Mouse (Mus musculus) neural tube, embryonic 12.5 days (tissue): ENCODE measurements at regions not wholly inside any gene's neighbourhood (a gene's known extent, or its start where the extent isn't known, plus 50 kb on each side); places are given as distances from the start of the nearest gene placed in this dataset.

Experiments used
- ATAC-seq: fragments of 200-750 bp; cut with Nextera tagmentation; 2 replicates; pipeline ENCODE4 v1.8.0; 2017; ENCODE audit warnings: low read depth, mild to moderate bottlenecking, moderate TSS enrichment, moderate library complexity; ENCODE audit not compliant: low FRiP score
- H3K27ac ChIP-seq: fragments of 300-500 bp; sonication (generic); 2 replicates; pipeline ENCODE4 v1.5.1; 2016
- H3K27me3 ChIP-seq: fragments of 300-500 bp; sonication (generic); replicated peaks from 2 replicates; pipeline ENCODE4 v1.6.1; 2016; ENCODE audit warnings: mild to moderate bottlenecking
- H3K36me3 ChIP-seq: fragments of 300-500 bp; sonication (generic); 2 replicates; pipeline ENCODE4 v1.6.1; 2016; ENCODE audit warnings: mild to moderate bottlenecking
- H3K4me1 ChIP-seq: fragments of 300-500 bp; sonication (generic); 2 replicates; pipeline ENCODE4 v1.6.1; 2016
- H3K4me2 ChIP-seq: fragments of 300-500 bp; sonication (generic); replicated peaks from 2 replicates; pipeline ENCODE4 v1.6.1; 2016; ENCODE audit warnings: mild to moderate bottlenecking
- H3K4me3 ChIP-seq: fragments of 300-500 bp; sonication (generic); 2 replicates; pipeline ENCODE4 v1.5.1; 2016
- H3K9ac ChIP-seq: fragments of 300-500 bp; sonication (generic); 2 replicates; pipeline ENCODE4 v1.6.1; 2016; ENCODE audit warnings: mild to moderate bottlenecking
- H3K9me3 ChIP-seq: fragments of 300-500 bp; sonication (generic); 2 replicates; pipeline ENCODE4 v1.6.1; 2016; ENCODE audit warnings: mild to moderate bottlenecking
- WGBS: fragments of 180-500 bp; shearing (Covaris S2); methylation state at CpG from one replicate; pipeline ENCODE4 v1.1.7; 2016; 5-methylcytosine and 5-hydroxymethylcytosine counted together

DNA sequence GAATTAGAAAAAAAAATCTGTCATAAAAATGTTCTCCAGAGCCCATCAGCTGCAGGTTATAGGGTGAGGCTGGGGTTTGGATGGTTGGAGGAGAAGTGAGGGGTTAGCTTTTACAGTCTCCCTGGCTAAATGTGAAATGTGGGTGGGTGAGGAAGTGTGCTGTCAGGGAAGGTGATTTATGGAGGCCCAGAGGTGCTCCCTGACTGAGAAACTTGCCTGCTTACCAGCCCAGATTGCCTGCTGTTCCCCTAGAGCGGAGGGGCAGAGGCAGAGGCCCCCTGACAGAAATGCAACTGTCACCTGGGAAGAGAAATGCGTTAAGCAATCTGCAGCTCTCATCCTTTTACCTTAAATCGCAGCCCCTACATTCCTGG, 175.8 kb upstream of the Id2 start:
- H3K27me3 ChIP-seq: no peaks in the 10 kb centered on the region
- no peaks in the 10 kb centered on the region for H3K9me3 ChIP-seq
- WGBS: 37% methylated on average over 3 of the region's 3 CpGs
- H3K36me3 ChIP-seq: no peaks in the 10 kb centered on the region
- H3K4me1 ChIP-seq: peaks cover 6% of the 10 kb centered on the region
- no peak overlapping the region for H3K4me2 ChIP-seq
- no peak overlapping the region for H3K27ac ChIP-seq
- no peak overlapping the region for H3K9ac ChIP-seq
- H3K4me3 ChIP-seq: no peak overlapping the region
- no peak for ATAC-seq

DNA sequence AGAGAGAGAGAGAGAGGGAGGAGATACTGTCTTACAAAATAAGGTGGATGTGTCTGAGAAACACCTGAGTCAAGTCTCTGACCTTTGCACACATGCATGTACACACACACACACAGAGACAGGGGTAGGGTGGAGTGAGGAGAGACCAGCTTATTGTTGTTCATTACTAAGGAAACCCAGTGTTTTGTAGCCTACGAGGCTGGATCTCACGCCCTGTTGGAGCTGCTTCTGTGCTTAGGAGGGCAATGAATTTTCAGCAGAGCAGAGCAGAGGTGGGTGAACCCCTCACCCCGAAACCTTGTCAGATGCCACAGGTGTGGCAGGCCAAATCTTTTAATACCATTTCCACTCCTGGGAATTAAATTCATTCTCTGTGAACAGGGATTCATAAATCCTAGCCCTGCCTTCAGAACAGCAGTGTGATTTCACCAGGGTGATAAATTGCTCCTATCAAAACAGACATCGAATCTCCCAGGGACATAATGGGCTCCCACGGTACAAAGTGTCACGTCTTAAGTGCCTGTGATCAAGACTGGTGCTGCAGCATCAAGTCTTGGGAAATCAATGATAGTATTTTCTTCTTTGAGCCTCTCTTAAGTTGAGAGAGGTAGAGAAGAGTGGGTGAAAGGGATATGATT, 175.3 kb upstream of the Id2 start:
- H3K4me1 ChIP-seq: peaks cover 6% of the 10 kb centered on the region
- no peak overlapping the region for H3K27ac ChIP-seq
- no peak overlapping the region for H3K4me2 ChIP-seq
- WGBS: 19% methylated on average over 6 of the region's 6 CpGs
- no peak overlapping the region for H3K9ac ChIP-seq
- no peak overlapping the region for H3K4me3 ChIP-seq
- no peaks in the 10 kb centered on the region for H3K9me3 ChIP-seq
- ATAC-seq: 0 out of 2 replicates have a peak, but pooled peaks have one; percentile 9
- H3K27me3 ChIP-seq: no peaks in the 10 kb centered on the region
- no peaks in the 10 kb centered on the region for H3K36me3 ChIP-seq

DNA sequence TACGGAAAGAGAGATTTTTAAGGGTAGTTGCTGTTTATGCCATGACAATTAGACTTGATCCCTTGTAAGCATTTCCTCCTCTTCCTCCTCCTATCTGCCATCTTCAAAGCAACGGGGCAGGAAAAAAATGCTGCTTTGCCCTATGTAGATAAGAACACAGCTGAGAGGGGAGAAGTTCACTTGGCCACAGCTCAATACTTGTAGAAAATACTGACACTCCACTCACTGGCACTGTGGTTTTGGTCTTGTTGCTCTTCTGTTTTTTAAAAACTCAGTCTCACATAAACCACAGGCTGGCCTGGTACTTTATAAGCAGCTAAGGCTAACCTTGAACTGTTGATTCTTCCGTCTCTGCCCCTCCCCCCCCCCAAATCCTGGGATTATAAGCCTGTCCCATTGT, 172.9 kb upstream of the Id2 start:
- no peak overlapping the region for H3K27ac ChIP-seq
- ATAC-seq: no peak
- no peaks in the 10 kb centered on the region for H3K9me3 ChIP-seq
- no peak overlapping the region for H3K9ac ChIP-seq
- H3K4me1 ChIP-seq: peaks cover 11% of the 10 kb centered on the region
- H3K36me3 ChIP-seq: no peaks in the 10 kb centered on the region
- no peak overlapping the region for H3K4me3 ChIP-seq
- no peaks in the 10 kb centered on the region for H3K27me3 ChIP-seq
- no peak overlapping the region for H3K4me2 ChIP-seq
- 78% methylated on average over 3 of the region's 3 CpGs for WGBS

DNA sequence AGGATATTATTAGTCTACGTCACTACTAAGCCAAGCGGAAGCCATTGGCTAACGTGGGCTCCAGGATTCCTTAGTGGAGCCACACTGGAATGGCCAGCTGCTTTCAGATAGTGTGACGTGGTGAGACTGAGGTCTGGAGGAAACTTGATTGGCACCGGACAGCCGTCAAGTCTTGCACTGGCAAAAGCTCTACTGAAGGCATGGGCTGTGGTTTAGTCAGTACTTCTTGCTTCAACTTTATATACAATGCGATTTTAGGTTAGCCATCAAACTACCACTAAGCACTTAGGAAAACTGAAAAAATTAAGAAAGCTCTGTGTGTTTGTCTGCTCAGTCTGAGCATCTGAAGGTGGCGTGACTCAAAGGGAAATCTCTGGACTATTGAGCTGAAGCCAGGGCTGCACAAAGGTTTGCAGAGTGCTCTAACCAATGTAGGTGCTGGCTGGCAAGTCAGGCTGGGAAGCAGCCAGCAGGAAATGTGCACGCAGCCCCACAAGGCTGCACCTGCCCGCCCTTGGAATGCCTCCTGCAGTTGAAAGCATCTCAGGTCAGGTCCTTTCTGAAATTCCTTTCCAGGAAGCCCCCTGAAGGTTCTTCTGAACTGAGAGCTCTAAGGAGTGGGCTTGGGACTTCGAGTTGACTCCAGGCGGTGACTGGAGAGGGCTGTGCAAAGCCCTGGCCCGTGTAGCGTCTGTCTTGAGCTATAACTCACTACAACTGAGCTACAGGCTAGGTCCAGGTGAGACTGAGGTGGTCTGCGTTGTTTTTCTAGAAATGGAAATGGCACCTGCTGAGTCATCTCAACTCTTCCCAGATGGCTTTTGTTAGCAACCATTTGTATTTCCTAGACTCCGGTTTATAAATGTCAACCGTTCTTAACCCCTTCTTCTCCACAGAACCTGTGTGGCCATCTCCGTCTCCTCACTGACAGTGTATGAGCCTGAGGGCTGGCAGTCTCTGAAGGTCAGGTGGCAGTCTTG, 172.2 kb upstream of the Id2 start:
- no peak overlapping the region for H3K9ac ChIP-seq
- no peak overlapping the region for H3K4me3 ChIP-seq
- H3K27ac ChIP-seq: no peak overlapping the region
- WGBS: 76% methylated on average over 18 of the region's 18 CpGs
- no peak for ATAC-seq
- H3K4me2 ChIP-seq: no peak overlapping the region
- H3K27me3 ChIP-seq: no peaks in the 10 kb centered on the region
- no peaks in the 10 kb centered on the region for H3K9me3 ChIP-seq
- no peaks in the 10 kb centered on the region for H3K36me3 ChIP-seq
- peaks cover 11% of the 10 kb centered on the region for H3K4me1 ChIP-seq

DNA sequence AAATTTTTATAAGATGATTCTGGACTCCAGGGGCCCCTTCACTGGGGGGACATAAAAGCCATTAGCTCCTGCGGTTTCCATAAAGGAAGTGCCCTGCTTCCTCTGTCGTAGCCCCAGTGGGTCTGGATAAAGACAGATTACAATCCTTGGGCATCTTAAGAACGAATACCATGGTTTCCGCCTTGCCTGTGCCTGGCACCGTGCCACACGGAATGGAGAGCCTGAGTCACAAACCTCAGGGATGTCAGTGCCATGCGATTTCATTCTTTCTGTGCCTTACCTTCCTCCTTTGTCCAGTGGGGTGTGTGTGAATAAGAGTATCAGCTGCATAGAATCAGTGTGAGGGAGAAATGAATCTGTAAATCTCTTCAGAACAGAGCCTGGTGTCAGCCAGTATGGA, 171.4 kb upstream of the Id2 start:
- no peak overlapping the region for H3K4me2 ChIP-seq
- H3K36me3 ChIP-seq: no peaks in the 10 kb centered on the region
- H3K4me1 ChIP-seq: peaks cover 11% of the 10 kb centered on the region
- H3K9me3 ChIP-seq: no peaks in the 10 kb centered on the region
- H3K9ac ChIP-seq: no peak overlapping the region
- no peak overlapping the region for H3K4me3 ChIP-seq
- WGBS: 76% methylated on average over 7 of the region's 7 CpGs
- ATAC-seq: no peak
- H3K27me3 ChIP-seq: no peaks in the 10 kb centered on the region
- H3K27ac ChIP-seq: no peak overlapping the region

DNA sequence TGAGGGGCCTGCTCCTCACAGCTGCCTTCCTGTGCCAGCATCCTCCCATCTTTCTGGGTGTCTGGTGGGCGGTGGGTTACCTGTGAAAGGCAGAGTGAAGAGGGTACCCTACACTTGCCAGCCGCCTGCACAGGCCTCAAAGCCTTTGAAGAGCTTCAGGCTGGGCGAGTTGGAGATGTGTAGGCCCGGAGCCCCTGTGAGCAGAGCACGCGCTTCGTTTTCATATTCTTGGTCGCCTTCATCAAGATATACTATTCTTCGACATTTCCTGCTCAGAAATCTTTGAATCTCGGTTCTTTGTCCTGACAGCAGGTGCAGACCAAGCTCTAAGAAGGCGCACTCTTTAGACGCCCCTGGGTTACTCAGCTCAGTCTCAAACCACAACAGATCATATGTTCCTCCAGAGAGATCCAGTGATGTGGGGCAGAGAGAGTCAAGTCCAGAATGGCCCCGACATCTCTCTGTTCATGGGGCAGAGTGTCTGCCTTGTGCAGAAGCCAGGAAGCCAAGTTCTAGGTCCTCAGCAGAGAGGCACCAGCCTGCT, 170.7 kb upstream of the Id2 start:
- H3K9me3 ChIP-seq: no peaks in the 10 kb centered on the region
- no peaks in the 10 kb centered on the region for H3K36me3 ChIP-seq
- 88% methylated on average over 13 of the region's 13 CpGs for WGBS
- no peak for ATAC-seq
- H3K27ac ChIP-seq: no peak overlapping the region
- peaks cover 6% of the 10 kb centered on the region for H3K4me1 ChIP-seq
- H3K9ac ChIP-seq: no peak overlapping the region
- no peak overlapping the region for H3K4me3 ChIP-seq
- H3K27me3 ChIP-seq: no peaks in the 10 kb centered on the region
- H3K4me2 ChIP-seq: no peak overlapping the region

DNA sequence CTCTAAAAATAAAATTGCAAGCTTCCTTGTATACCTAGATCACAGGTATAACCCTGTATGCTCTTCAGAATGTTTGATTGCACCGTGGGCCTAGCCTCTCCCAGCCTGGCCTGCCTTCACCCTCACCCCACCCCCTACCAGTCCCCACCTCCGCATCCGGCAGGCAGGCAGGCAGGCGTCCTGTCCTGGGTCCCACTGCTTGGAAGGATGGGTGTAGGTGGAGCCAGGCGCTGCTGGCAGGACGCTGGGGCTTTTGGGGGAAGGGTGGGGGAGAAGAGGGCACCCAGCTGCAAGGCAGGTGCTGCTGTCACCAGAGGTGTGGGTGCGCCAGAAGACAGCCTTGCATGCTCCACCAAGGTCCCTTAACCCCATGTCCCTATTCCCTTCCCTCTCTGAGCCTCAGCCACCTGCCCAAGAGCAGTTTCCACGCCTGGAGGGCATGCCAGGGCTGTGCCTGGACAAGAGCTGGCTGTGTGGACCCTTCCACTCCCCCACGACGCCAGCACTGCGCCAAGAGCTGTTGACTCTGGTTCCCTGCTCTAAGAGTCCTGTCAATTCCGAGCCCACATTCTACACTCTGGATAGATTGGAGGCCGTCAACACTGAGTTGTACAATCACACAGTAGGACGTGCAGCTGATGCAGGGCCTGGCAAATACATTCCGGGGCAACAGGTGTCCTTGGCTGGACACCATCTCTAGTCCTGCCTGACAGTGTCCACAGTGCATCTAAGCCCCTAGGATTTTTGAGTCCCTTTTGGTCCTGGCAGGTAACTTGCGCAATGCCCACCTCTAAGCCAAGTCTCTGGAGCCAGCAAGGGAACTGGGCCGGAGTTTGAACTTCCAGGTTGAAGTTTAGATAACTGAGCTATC, 170.0 kb upstream of the Id2 start:
- Histone ChIP-seq H3K9ac (no peak overlapping the region), H3K27ac (no peak overlapping the region), H3K9me3 (no peaks in the 10 kb centered on the region), H3K4me1 (peaks cover 5% of the 10 kb centered on the region), H3K4me2 (no peak overlapping the region), H3K4me3 (no peak overlapping the region), H3K27me3 (no peaks in the 10 kb centered on the region), H3K36me3 (no peaks in the 10 kb centered on the region)
- 69% methylated on average over 17 of the region's 17 CpGs for WGBS
- ATAC-seq: no peak

DNA sequence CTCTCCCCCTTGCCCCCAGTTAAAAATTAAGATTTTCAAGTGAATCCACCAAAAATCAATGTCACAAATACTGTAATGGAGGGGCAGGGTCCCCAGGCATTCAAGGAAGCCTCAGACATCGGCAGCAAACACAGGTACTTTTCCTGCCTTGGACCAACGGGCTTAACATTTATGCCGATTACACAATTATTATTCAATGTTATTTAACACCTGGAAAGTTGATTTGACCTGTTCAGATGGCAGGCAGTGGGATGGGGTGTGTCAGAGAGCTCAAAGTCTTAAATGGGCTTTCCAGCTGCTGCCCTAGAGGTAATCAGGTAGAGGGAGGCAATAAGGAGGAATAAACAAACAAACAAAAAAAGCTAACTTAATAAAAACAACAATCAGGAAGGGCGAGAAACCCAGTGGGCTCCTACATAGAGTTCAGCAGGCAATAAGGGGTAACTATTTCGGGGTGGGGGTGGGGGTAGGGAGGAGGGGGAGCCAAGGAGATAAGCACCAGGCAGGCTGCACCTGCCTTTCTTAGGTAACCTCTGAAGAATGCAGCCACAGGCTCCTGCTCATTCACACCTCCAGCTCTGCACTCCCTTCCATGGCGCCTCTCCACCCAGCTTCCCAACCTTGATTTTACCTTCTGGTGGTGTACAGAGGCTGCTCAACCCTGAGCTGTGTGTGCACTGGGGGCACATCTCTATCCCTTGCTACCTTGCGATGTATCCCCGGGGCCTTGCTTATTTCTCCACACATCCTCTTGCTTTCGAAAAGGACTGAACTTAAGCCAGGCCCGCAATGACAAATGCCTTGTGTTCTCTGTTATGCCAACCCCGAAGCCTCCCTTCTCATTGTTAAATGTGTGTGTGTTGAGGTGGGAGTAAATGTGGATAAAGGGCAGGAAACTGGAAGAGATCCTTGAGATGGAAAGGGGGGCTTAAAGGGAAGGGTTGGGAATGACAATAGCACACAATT, 168.9 kb upstream of the Id2 start:
- H3K4me3 ChIP-seq: no peak overlapping the region
- WGBS: 49% methylated on average over 11 of the region's 11 CpGs

DNA sequence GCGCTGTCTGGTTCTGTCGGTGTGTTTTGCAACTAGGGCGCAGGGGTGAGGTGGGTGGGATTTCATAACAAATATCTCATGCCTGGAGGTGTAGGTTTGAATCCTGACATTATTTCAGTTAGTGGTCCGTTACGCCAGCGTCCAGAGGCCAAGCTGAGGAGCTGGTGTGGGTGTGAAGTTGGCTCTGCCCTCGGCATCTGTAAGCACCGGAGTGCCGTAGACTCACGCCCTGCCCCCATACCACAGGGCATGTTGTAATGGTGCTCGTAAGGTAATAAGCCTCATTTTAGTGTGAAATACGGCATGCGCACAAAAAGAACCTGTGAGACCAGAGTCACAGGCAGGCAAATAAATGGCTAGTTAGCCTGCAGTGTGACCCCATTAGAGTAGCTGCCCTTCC, 168.1 kb upstream of the Id2 start:
- Histone ChIP-seq H3K4me1 (peaks cover 5% of the 10 kb centered on the region), H3K4me2 (no peak overlapping the region), H3K27ac (no peak overlapping the region), H3K36me3 (no peaks in the 10 kb centered on the region), H3K9me3 (no peaks in the 10 kb centered on the region), H3K27me3 (no peaks in the 10 kb centered on the region), H3K4me3 (no peak overlapping the region), H3K9ac (no peak overlapping the region)
- ATAC-seq: no peak
- 46% methylated on average over 13 of the region's 13 CpGs for WGBS

More for the DNA sequence above, 168.9 kb upstream of the Id2 start:
- H3K4me2 ChIP-seq: no peak overlapping the region
- H3K36me3 ChIP-seq: no peaks in the 10 kb centered on the region
- H3K4me1 ChIP-seq: peaks cover 5% of the 10 kb centered on the region
- no peaks in the 10 kb centered on the region for H3K9me3 ChIP-seq
- ATAC-seq: no peak
- H3K27me3 ChIP-seq: no peaks in the 10 kb centered on the region
- H3K27ac ChIP-seq: no peak overlapping the region
- no peak overlapping the region for H3K9ac ChIP-seq

DNA sequence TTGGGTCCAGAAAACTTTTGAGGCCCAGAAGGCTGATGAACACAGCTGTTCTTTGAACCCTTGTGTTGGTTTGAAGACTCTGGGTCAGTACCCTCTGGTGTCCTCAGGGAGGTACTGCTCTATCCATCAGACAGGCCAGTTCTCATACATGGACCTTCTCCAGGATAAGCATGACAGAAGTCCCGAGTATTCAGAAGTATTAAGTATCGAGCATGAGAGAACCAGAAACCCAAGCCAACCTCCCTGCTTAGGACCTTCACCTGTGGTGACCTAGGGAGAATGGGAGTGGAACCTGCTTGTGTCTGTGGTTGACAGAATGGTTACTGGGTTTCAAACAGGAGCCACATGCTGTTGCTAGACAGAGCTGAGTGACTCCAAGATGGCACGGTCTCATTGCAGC, 167.5 kb upstream of the Id2 start:
- Histone ChIP-seq H3K9ac (no peak overlapping the region), H3K4me3 (no peak overlapping the region), H3K4me1 (peaks cover 5% of the 10 kb centered on the region), H3K9me3 (no peaks in the 10 kb centered on the region), H3K27ac (no peak overlapping the region), H3K27me3 (no peaks in the 10 kb centered on the region), H3K36me3 (no peaks in the 10 kb centered on the region), H3K4me2 (no peak overlapping the region)
- 91% methylated on average over 3 of the region's 3 CpGs for WGBS
- ATAC-seq: no peak

DNA sequence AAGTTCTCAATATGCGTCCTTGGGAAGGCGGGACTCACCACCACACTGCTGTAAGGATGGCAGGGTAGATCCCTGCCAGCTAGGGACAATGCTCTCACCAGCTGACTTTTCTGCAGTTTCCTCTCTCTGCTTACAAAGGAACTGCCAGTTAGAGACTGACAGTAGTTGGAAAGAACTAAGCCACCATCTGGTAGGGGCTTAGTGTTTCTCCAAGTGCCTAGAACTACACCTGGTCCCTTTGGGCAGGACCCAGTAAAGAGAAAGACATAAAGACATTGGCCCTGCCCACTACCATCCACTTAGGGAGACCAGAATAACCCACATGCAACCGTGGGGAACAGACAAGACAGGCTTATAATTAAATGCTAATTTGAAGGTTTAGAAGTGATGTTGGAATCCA, 165.5 kb upstream of the Id2 start:
- H3K4me2 ChIP-seq: no peak overlapping the region
- 89% methylated on average over 3 of the region's 3 CpGs for WGBS

More for the DNA sequence above, 165.5 kb upstream of the Id2 start:
- Histone ChIP-seq H3K9me3 (no peaks in the 10 kb centered on the region), H3K36me3 (no peaks in the 10 kb centered on the region), H3K27me3 (no peaks in the 10 kb centered on the region), H3K4me3 (no peak overlapping the region), H3K9ac (no peak overlapping the region), H3K4me1 (peaks cover 5% of the 10 kb centered on the region), H3K27ac (no peak overlapping the region)
- ATAC-seq: no peak
